Mouse (Mus musculus) hindbrain, embryonic 16.5 days (tissue): Measurements from ENCODE around the gene Serpina9. TPM values are rescaled to one million over a fixed set of nuclear protein-coding genes. Genes with fewer than 3 reads are reported as not detected.

Experiments
- ATAC-seq: fragments of 200-750 bp; cut with Nextera tagmentation; 2 replicates; pipeline ENCODE4 v1.8.0; 2017; ENCODE audit warnings: moderate TSS enrichment, moderate library complexity
- H3K27ac ChIP-seq: fragments of 300-500 bp; sonication (generic); 2 replicates; pipeline ENCODE4 v1.5.1; 2014; ENCODE audit warnings: low read depth, mild to moderate bottlenecking, control low read depth, low read length, moderate library complexity
- H3K27me3 ChIP-seq: fragments of 300-500 bp; sonication (generic); replicated peaks from 2 replicates; pipeline ENCODE4 v1.6.1; 2014; ENCODE audit warnings: low read length; ENCODE audit not compliant: control insufficient read depth, insufficient read depth
- H3K36me3 ChIP-seq: fragments of 300-500 bp; sonication (generic); 2 replicates; pipeline ENCODE4 v1.6.1; 2014; ENCODE audit warnings: mild to moderate bottlenecking, low read length, moderate library complexity, mixed read lengths; ENCODE audit not compliant: control insufficient read depth, insufficient read depth
- H3K4me1 ChIP-seq: fragments of 300-500 bp; sonication (generic); 2 replicates; pipeline ENCODE4 v1.6.1; 2014; ENCODE audit warnings: low read depth, low read length; ENCODE audit not compliant: control insufficient read depth, insufficient read depth
- H3K4me2 ChIP-seq: fragments of 300-500 bp; sonication (generic); 2 replicates; pipeline ENCODE4 v1.6.1; 2014; ENCODE audit warnings: mild to moderate bottlenecking, low read length, control low read depth, moderate library complexity
- H3K4me3 ChIP-seq: fragments of 300-500 bp; sonication (generic); 2 replicates; pipeline ENCODE4 v1.5.1; 2014; ENCODE audit warnings: mild to moderate bottlenecking, low read length, control low read depth, moderate library complexity
- H3K9ac ChIP-seq: fragments of 300-500 bp; sonication (generic); 2 replicates; pipeline ENCODE4 v1.6.1; 2014; ENCODE audit warnings: low read depth, mild to moderate bottlenecking, control low read depth, low read length, moderate library complexity
- H3K9me3 ChIP-seq: fragments of 300-500 bp; sonication (generic); 2 replicates; pipeline ENCODE4 v1.6.1; 2014; ENCODE audit warnings: mild to moderate bottlenecking, low read length, moderate library complexity; ENCODE audit not compliant: control insufficient read depth
- WGBS: fragments of 180-500 bp; shearing (Covaris S2); extraction: QIAGEN DNeasy Blood & Tissue Kit; methylation state at CpG from one replicate; pipeline ENCODE4 v1.1.7; 2014; 5-methylcytosine and 5-hydroxymethylcytosine counted together
- polyA plus RNA-seq: library from polyadenylated mRNA; unstranded; fragments of >200 nt; fragmentation: Nextera tagmentation; extraction: Ambion mirVana; gene quantifications from 2 replicates; pipeline ENCODE4 v1.2.1, GENCODE M21; 2015

The Serpina9 gene
- polyA plus RNA-seq, 1 experiment from 2014 or later = 0.09 TPM

DNA sequence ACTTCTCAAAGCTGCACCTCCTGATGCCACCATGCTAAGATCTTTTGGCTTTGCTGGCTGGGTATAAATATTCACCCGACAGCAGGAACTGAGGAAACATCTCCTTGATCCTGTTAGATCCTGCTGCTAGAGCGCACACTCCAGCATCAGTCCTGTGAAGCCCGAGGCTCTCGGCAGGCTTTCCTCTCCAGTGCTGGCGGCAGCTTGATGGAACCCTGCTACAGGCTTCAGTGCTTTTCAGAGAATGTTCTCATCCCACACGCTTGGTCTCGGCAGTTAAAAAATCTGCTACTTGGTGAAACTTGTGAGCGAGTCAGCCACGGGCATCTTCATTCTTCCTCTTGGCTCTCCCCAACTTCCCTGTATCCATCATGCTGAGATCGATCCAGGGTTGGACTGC is 35.3 kb downstream of the Serpina9 start:
- H3K9me3 ChIP-seq = no peaks in the 10 kb centered on the region
- H3K36me3 ChIP-seq = no peaks in the 10 kb centered on the region
- 90% methylated on average over 10 of the region's 10 CpGs for WGBS
- H3K4me1 ChIP-seq = no peaks in the 10 kb centered on the region
- H3K9ac ChIP-seq = no peak overlapping the region
- H3K4me2 ChIP-seq = no peak overlapping the region
- no peak overlapping the region for H3K27ac ChIP-seq
- ATAC-seq = no peak
- H3K27me3 ChIP-seq = no peaks in the 10 kb centered on the region
- H3K4me3 ChIP-seq = no peak overlapping the region

DNA sequence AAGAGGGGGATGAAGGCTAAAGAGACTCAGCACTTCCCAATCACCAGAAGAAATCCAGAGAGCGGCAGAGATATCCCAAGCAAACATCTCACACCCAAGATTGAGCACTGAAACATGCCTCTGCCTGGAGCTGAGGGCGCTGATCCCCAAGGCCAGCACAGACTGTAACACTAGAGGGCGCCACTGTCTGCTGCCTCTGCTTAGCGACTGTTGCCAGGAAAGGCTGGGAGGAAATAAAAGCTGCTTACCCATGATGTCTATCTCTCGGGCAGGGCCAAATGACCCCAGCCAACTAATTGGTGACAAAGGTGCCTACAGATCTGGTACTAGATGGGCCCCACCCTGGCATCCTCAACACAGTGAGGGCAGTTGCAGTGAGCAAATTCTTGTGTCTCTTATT is 35.7 kb downstream of the Serpina9 start:
- ATAC-seq = no peak
- H3K4me3 ChIP-seq = no peak overlapping the region

DNA sequence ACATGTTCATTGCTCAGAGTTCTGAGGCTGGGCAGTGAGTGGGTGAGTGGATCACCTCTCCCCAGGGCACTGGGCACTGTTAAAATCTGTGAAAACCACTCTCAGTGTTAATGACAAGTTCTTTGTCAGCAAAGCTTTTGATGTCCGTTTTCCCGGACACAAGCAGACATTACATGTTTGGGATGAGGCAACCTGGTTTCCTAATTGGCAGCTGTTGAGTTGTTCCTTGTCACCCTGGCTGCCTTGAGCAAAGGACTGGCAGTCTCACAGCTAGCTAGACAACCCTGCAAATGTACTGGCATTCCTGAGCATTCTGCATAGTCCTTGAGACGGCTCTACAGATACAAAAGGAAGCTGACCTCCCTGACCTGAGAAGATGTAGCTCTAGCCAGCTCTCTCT is 36.5 kb downstream of the Serpina9 start:
- H3K27ac ChIP-seq = no peak overlapping the region
- H3K4me1 ChIP-seq = no peaks in the 10 kb centered on the region
- ATAC-seq = no peak
- H3K9me3 ChIP-seq = no peaks in the 10 kb centered on the region
- no peak overlapping the region for H3K4me2 ChIP-seq
- H3K4me3 ChIP-seq = no peak overlapping the region
- H3K9ac ChIP-seq = no peak overlapping the region
- WGBS = 51% methylated on average over 3 of the region's 3 CpGs
- no peaks in the 10 kb centered on the region for H3K36me3 ChIP-seq
- no peaks in the 10 kb centered on the region for H3K27me3 ChIP-seq

More for the DNA sequence above, 35.7 kb downstream of the Serpina9 start:
- Histone ChIP-seq H3K27ac (no peak overlapping the region), H3K4me2 (no peak overlapping the region), H3K36me3 (no peaks in the 10 kb centered on the region), H3K4me1 (no peaks in the 10 kb centered on the region), H3K27me3 (no peaks in the 10 kb centered on the region), H3K9ac (no peak overlapping the region), H3K9me3 (no peaks in the 10 kb centered on the region)
- WGBS = 27% methylated on average over 5 of the region's 5 CpGs

GRCm38 (mm10) chr12:103971080-103971479 is 42.5 kb downstream of the Serpina9 start:
- Histone ChIP-seq H3K4me2 (no peak overlapping the region), H3K36me3 (no peaks in the 10 kb centered on the region), H3K4me1 (no peaks in the 10 kb centered on the region), H3K9me3 (peaks cover 6% of the 10 kb centered on the region; the same call in 1 of the 2 replicates), H3K4me3 (no peak overlapping the region), H3K9ac (no peak overlapping the region), H3K27ac (no peak overlapping the region), H3K27me3 (no peaks in the 10 kb centered on the region)
- 95% methylated on average over 4 of the region's 4 CpGs for WGBS
- no peak for ATAC-seq

- no peaks in the 10 kb centered on the region for H3K27me3 ChIP-seq
- H3K4me2 ChIP-seq = no peak overlapping the region
- H3K36me3 ChIP-seq = no peaks in the 10 kb centered on the region
- no peak overlapping the region for H3K4me3 ChIP-seq
- ATAC-seq = no peak
- no peak overlapping the region for H3K27ac ChIP-seq
- peaks cover 6% of the 10 kb centered on the region; the same call in 1 of the 2 replicates for H3K9me3 ChIP-seq
- no peak overlapping the region for H3K9ac ChIP-seq
- 93% methylated on average over 9 of the region's 9 CpGs for WGBS
- H3K4me1 ChIP-seq = no peaks in the 10 kb centered on the region
Measured at GRCm38 (mm10) chr12:103969577-103970116, 43.9 kb downstream of the Serpina9 start.

GRCm38 (mm10) chr12:103966761-103967160 is 46.8 kb downstream of the Serpina9 start:
- Histone ChIP-seq H3K36me3 (no peaks in the 10 kb centered on the region), H3K4me1 (no peaks in the 10 kb centered on the region), H3K9ac (no peak overlapping the region), H3K27ac (no peak overlapping the region), H3K27me3 (no peaks in the 10 kb centered on the region), H3K9me3 (peaks cover 6% of the 10 kb centered on the region; the same call in 1 of the 2 replicates), H3K4me3 (no peak overlapping the region), H3K4me2 (no peak overlapping the region)
- WGBS = 69% methylated on average over 3 of the region's 3 CpGs
- ATAC-seq = no peak

DNA sequence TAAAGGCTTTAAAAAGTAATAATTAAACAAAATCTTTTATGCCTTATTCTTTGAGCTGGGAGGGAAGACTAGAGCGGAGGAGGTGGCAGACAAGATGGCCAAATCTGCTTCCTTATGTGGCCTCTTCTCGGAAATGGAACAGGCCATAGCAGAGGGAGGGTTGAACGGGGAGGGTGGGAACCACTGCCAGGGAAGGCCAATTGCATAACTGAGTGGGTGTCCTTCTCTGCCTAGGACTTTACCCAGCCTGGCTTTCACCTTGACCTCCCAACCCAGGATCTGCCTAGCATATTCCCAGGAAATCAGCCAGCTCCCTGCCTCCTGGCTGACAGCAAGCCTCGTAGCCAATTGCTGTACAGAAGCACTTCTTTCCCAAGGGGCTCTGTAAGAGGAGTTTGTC is 50.3 kb downstream of the Serpina9 start:
- 91% methylated on average over 4 of the region's 4 CpGs for WGBS
- H3K36me3 ChIP-seq = no peaks in the 10 kb centered on the region
- H3K4me3 ChIP-seq = no peak overlapping the region
- no peaks in the 10 kb centered on the region for H3K4me1 ChIP-seq
- ATAC-seq = no peak
- no peaks in the 10 kb centered on the region for H3K27me3 ChIP-seq
- no peak overlapping the region for H3K4me2 ChIP-seq
- no peak overlapping the region for H3K9ac ChIP-seq
- H3K27ac ChIP-seq = no peak overlapping the region
- H3K9me3 ChIP-seq = no peaks in the 10 kb centered on the region

DNA sequence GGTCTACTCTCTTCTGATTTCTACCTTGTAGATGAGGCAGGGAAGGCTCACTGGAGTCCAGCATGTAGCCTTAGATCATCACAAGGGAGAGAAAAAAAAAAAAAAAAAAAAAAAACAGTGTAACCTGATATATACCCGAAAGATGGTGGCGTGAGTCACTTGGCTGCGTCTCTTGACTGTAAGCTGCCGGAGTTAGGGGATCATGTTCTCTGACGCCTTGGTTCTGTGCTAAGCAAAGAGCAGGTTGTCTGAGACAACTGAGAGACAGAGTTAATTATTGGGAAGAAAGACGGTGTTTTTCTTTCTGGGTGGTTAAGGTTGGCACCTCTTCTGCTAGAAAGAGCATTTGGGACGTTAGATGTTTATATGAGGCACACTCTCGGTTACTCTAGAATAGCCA is 50.7 kb downstream of the Serpina9 start:
- H3K4me3 ChIP-seq = no peak overlapping the region
- H3K4me2 ChIP-seq = no peak overlapping the region
- H3K9me3 ChIP-seq = no peaks in the 10 kb centered on the region
- no peak overlapping the region for H3K9ac ChIP-seq
- 92% methylated on average over 8 of the region's 8 CpGs for WGBS
- ATAC-seq = no peak
- H3K27ac ChIP-seq = no peak overlapping the region
- H3K36me3 ChIP-seq = no peaks in the 10 kb centered on the region
- H3K27me3 ChIP-seq = no peaks in the 10 kb centered on the region
- no peaks in the 10 kb centered on the region for H3K4me1 ChIP-seq

DNA sequence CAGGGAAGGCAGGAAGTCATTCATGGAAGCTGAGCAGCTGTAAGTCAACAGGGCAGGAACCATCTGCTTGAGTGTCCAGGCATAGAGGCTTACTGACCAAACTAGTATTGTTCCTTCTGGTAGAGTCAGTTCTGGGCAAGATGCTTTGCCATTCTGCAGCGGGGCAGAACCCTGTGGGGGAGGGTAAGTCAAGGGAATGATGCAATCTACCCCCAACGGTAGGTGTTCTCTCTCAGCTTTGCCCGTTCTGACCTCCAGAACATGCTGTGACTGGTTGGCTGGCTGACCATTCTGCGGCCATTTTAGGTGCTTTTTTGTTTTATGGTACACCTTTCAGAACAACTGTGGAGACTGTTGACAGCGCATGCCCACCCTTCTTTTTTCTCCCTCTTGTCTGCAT is 51.2 kb downstream of the Serpina9 start:
- Histone ChIP-seq H3K27me3 (no peaks in the 10 kb centered on the region), H3K27ac (no peak overlapping the region), H3K36me3 (no peaks in the 10 kb centered on the region), H3K9me3 (no peaks in the 10 kb centered on the region), H3K4me2 (no peak overlapping the region), H3K4me1 (no peaks in the 10 kb centered on the region), H3K4me3 (no peak overlapping the region), H3K9ac (no peak overlapping the region)
- ATAC-seq = no peak
- WGBS = 87% methylated on average over 5 of the region's 5 CpGs

GRCm38 (mm10) chr12:103961716-103962115 is 51.8 kb downstream of the Serpina9 start:
- H3K4me1 ChIP-seq = no peaks in the 10 kb centered on the region
- H3K9me3 ChIP-seq = no peaks in the 10 kb centered on the region
- WGBS = 100% methylated on average over 1 of the region's 1 CpGs
- H3K27ac ChIP-seq = no peak overlapping the region
- no peaks in the 10 kb centered on the region for H3K36me3 ChIP-seq
- no peak overlapping the region for H3K9ac ChIP-seq
- no peak overlapping the region for H3K4me2 ChIP-seq
- H3K27me3 ChIP-seq = no peaks in the 10 kb centered on the region
- no peak for ATAC-seq
- H3K4me3 ChIP-seq = no peak overlapping the region
